Mouse (Mus musculus): ENCODE measurements at regions not wholly inside any gene's neighbourhood (a gene's known extent, or its start where the extent isn't known, plus 50 kb on each side); places are given as distances from the start of the nearest gene placed in this dataset.

- TF ChIP-seq CTCF (IDR thresholded peaks at IDR 0.05; ENCODE audit: low read depth) (no peak), EP300 (optimal IDR thresholded peaks at IDR 0.05) (no peak)
Measured at GRCm38 (mm10) chr4:69818885-69819284, 591.4 kb downstream of the Cdk5rap2 start.

Measured in stomach, postnatal 0 days (tissue).